Mouse (Mus musculus): ENCODE data around the gene Col16a1.

GRCm38 (mm10) chr4:130087293-130087692 is 39.7 kb downstream of the Col16a1 start:
- TF ChIP-seq EP300 (IDR thresholded peaks at IDR 0.05) (no peak), CTCF (IDR thresholded peaks at IDR 0.05) (peak; percentile 100)

All from lung, postnatal 0 days (tissue).